Mouse (Mus musculus) embryonic facial prominence, embryonic 13.5 days (tissue): ENCODE results near the gene Pa2g4. TPM values are rescaled to one million over a fixed set of nuclear protein-coding genes. Genes with fewer than 3 reads are reported as not detected.
"Not testable (repeated sequence)": the region's sequence is repeated elsewhere in the genome, so short reads cannot be mapped to it uniquely, and the experiment has no call there.

Source experiments
- ATAC-seq: fragments of 200-750 bp; cut with Nextera tagmentation; 2 replicates; pipeline ENCODE4 v1.8.0; 2017; ENCODE audit warnings: low read depth; ENCODE audit not compliant: insufficient number of reproducible peaks, insufficient read depth, low FRiP score, low TSS enrichment
- H3K27ac ChIP-seq: fragments of 300-500 bp; sonication (generic); 2 replicates; pipeline ENCODE4 v1.5.1; 2015; ENCODE audit warnings: moderate library complexity, mild to moderate bottlenecking, inconsistent platforms
- H3K27me3 ChIP-seq: fragments of 300-500 bp; sonication (generic); 2 replicates; pipeline ENCODE4 v1.6.1; 2015; ENCODE audit warnings: mild to moderate bottlenecking, inconsistent platforms
- H3K36me3 ChIP-seq: fragments of 300-500 bp; sonication (generic); 2 replicates; pipeline ENCODE4 v1.6.1; 2015; ENCODE audit warnings: mild to moderate bottlenecking, inconsistent platforms
- H3K4me1 ChIP-seq: fragments of 300-500 bp; sonication (generic); 2 replicates; pipeline ENCODE4 v1.6.1; 2015; ENCODE audit warnings: inconsistent platforms
- H3K4me2 ChIP-seq: fragments of 300-500 bp; sonication (generic); 2 replicates; pipeline ENCODE4 v1.6.1; 2015; ENCODE audit warnings: moderate library complexity, mild to moderate bottlenecking, inconsistent platforms
- H3K4me3 ChIP-seq: fragments of 300-500 bp; sonication (generic); 2 replicates; pipeline ENCODE4 v1.5.1; 2015; ENCODE audit warnings: mild to moderate bottlenecking, inconsistent platforms
- H3K9ac ChIP-seq: fragments of 300-500 bp; sonication (generic); 2 replicates; pipeline ENCODE4 v1.6.1; 2015; ENCODE audit warnings: mild to moderate bottlenecking, inconsistent platforms
- H3K9me3 ChIP-seq: fragments of 300-500 bp; sonication (generic); 2 replicates; pipeline ENCODE4 v1.6.1; 2016; ENCODE audit warnings: inconsistent platforms
- WGBS: fragments of 180-500 bp; shearing (Covaris S2); methylation state at CpG from one replicate; pipeline ENCODE4 v1.1.7; 2015; ENCODE audit warnings: mixed read lengths; 5-methylcytosine and 5-hydroxymethylcytosine counted together
- polyA plus RNA-seq: library from polyadenylated mRNA; unstranded; fragments of >200 nt; fragmentation: Nextera tagmentation; extraction: Ambion mirVana; gene quantifications from 2 replicates; pipeline ENCODE4 v1.2.1, GENCODE M21; 2015

Gene Pa2g4
- 188 and 206 TPM in 2 replicates for polyA plus RNA-seq

DNA sequence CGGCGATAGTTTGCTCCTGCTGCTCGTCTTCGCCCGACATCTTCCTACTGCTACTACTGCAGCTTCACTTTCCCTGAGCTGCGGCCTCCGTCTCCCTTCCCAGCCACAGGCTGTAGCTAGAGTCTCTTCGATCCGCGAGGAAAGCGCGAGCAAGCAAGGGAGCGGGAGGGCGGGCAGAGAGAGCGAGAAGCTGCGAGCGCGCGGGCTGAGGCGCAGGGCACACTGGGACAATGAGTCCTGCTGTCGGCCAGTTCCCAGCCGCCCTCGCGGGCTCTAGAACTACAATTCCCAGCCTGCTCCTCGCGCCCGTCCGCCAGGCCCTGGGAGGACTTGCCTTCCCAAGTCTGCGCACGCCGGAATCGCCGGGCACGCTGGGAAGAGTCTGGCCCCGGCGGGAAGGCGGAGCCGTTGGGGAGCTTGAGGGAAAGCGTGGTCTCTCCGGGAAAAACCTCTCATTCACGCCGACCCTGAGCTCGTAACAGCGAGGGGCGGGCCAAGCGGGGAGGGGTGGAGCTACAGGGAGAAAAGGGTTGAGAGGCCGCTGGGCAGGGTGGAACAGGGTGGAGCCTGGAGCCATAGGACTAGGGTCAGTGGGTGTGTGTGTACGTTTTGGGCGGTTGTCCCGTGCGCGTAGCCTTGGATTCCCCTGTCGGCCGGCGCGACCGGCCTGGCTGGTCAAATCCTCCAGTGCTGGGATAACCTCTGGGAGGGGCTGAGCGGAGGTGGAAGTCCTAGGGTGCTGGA is at the start of gene Pa2g4:
Gene Pa2g4, minus strand, starts transcription at position 200 of the 744 bp plus-strand sequence.
- H3K27me3 ChIP-seq: no peaks in the 10 kb centered on the region
- H3K27ac ChIP-seq: peak within 1 kb of the TSS; percentile 91
- peaks cover 34% of the 10 kb centered on the region for H3K36me3 ChIP-seq
- peak within 1 kb of the TSS; percentile 91 for H3K9ac ChIP-seq
- H3K4me3 ChIP-seq: peak within 1 kb of the TSS; percentile 95
- peak within 1 kb of the TSS; percentile 92 for H3K4me2 ChIP-seq
- H3K4me1 ChIP-seq: peaks cover 21% of the 10 kb centered on the region
- no peaks in the 10 kb centered on the region for H3K9me3 ChIP-seq
- peak; percentile 97 for ATAC-seq
- under 1% methylated on average over 58 of the region's 58 CpGs for WGBS

DNA sequence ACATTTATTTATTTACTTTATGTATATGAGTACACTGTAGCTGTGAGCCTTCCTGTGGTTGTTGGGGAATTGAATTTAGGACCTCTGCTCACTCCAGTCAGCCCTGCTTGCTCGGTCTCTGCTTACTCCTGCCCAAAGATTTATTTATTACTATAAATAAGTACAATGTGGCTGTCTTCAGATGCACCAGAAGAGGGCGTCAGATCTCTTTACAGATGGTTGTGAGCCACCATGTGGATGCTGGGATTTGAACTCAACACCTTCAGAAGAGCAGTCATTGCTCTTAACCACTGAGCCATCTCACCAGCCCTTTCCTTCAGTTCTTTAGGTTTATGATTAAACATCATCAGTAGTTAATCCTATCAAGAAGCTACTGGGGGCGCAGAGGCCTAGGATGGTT is 49.1 kb upstream of the Pa2g4 start:
- no peaks in the 10 kb centered on the region for H3K36me3 ChIP-seq
- H3K4me2 ChIP-seq: no peak overlapping the region
- ATAC-seq: no peak
- H3K27me3 ChIP-seq: no peaks in the 10 kb centered on the region
- H3K9me3 ChIP-seq: no peaks in the 10 kb centered on the region
- no peak overlapping the region for H3K9ac ChIP-seq
- H3K4me3 ChIP-seq: no peak overlapping the region
- H3K4me1 ChIP-seq: no peaks in the 10 kb centered on the region
- 61% methylated on average over 3 of the region's 3 CpGs for WGBS
- no peak overlapping the region for H3K27ac ChIP-seq

DNA sequence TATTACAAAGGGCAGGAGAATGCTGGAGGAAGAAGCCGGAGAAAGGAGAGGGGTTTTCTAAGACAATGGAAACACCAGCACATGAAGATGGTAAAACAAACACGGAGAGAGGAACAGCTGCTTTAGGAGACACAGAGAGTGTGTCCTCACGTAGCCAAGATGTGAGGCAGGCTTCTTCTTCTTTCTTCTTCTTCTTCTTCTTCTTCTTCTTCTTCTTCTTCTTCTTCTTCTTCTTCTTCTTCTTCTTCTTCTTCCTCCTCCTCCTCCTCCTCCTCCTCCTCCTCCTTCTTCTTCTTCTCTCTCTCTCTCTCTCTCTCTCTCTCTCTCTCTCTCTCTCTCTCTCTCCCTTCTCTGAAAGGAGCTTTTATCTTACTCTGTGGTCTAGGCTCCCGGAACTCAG is 48.0 kb upstream of the Pa2g4 start:
- WGBS: 74% methylated on average over 4 of the region's 4 CpGs
- not testable (repeated sequence) for H3K9ac ChIP-seq, H3K27ac ChIP-seq, H3K4me2 ChIP-seq, H3K4me3 ChIP-seq, H3K9me3 ChIP-seq, ATAC-seq, H3K36me3 ChIP-seq, H3K4me1 ChIP-seq, H3K27me3 ChIP-seq

DNA sequence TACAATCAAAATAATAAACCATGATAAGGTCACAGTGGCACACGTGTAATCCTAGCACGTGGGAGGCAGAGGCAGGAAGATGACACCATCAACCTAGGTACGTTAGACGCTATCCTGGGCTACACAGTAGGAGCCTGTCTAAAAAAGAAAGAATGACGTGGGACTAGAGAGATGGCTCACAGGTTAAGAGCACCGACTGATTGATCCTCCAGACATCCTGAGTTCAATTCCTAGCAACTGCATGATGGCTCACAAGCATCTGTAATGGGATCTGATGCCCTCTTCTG is 47.3 kb upstream of the Pa2g4 start:
- H3K27ac ChIP-seq: no peak overlapping the region
- H3K9ac ChIP-seq: no peak overlapping the region
- H3K4me1 ChIP-seq: no peaks in the 10 kb centered on the region
- H3K4me2 ChIP-seq: 0 out of 2 replicates have a peak overlapping the region, but pooled peaks have one; percentile 33
- 39% methylated on average over 6 of the region's 6 CpGs for WGBS
- no peak for ATAC-seq
- no peak overlapping the region for H3K4me3 ChIP-seq
- H3K9me3 ChIP-seq: no peaks in the 10 kb centered on the region
- H3K27me3 ChIP-seq: no peaks in the 10 kb centered on the region
- H3K36me3 ChIP-seq: no peaks in the 10 kb centered on the region

DNA sequence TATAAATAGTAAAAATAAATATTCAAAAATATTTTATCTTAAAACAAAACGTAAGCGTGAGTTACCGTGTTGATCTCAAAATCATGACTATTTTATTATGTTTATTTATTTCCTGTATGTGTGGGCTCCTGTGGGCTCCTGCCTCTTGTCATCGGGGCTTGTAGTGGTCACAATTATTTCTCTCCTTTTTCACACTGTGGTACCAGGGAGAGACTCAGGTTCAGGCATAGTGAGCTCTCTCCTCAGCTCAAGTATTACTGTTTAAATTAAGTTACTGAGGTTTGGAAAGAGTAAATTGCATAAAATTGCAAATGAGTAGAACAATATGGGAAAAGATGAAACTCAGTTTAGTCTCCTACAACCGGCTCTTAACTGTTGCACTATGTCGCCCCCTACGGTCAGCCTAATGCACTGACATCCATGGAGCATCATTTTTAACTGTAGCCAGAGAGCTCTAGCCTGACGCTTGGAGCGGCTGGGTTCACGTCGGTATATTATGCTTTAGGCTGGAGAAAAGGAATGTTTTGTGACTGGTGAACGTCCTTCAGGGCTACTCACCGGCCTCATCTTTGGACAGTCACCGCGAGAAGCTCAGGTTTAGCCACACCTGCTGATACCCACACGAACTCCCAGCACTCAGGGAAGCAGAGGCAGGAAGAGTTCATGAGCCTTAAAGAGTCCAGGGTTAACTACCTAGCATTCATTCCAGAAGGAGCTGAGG is 46.8 kb upstream of the Pa2g4 start:
- 13% methylated on average over 16 of the region's 16 CpGs for WGBS
- Histone ChIP-seq H3K36me3 (no peaks in the 10 kb centered on the region), H3K4me1 (no peaks in the 10 kb centered on the region), H3K9me3 (no peaks in the 10 kb centered on the region), H3K9ac (no peak overlapping the region), H3K4me3 (no peak overlapping the region), H3K27ac (no peak overlapping the region), H3K27me3 (no peaks in the 10 kb centered on the region), H3K4me2 (peak overlapping the region; percentile 33; the same call in 1 of the 2 replicates)
- 0 out of 2 replicates have a peak, but pooled peaks have one; percentile 59 for ATAC-seq

DNA sequence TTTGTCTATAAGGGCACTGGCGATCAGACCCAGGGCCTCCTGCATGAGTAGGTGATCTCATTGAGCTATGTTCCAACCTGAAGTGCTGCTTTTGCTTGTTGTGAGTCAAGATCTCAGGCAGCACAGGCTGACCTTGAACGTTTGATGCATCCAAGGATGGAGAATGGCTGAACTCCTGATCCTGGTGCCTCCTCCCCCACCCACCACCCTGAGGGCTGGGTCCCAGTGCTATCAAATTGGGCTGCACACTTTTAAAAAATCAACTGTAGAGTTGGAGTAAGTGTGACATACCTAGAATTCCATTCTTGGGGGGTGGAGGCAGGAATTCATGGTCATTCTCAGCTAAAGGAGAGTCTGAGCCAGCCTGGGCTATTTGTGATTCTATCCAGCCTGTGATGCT is 40.7 kb upstream of the Pa2g4 start:
- H3K27ac ChIP-seq: no peak overlapping the region
- H3K36me3 ChIP-seq: no peaks in the 10 kb centered on the region
- H3K27me3 ChIP-seq: no peaks in the 10 kb centered on the region
- 41% methylated on average over 2 of the region's 2 CpGs for WGBS
- H3K4me3 ChIP-seq: no peak overlapping the region
- no peak for ATAC-seq
- H3K9ac ChIP-seq: no peak overlapping the region
- no peaks in the 10 kb centered on the region for H3K4me1 ChIP-seq
- H3K4me2 ChIP-seq: no peak overlapping the region
- H3K9me3 ChIP-seq: no peaks in the 10 kb centered on the region

- H3K4me1 ChIP-seq: no peaks in the 10 kb centered on the region
- 84% methylated on average over 4 of the region's 4 CpGs for WGBS
- no peaks in the 10 kb centered on the region for H3K36me3 ChIP-seq
- H3K9me3 ChIP-seq: no peaks in the 10 kb centered on the region
- no peak overlapping the region for H3K4me2 ChIP-seq
- no peak for ATAC-seq
- no peaks in the 10 kb centered on the region for H3K27me3 ChIP-seq
- no peak overlapping the region for H3K27ac ChIP-seq
- no peak overlapping the region for H3K4me3 ChIP-seq
- H3K9ac ChIP-seq: no peak overlapping the region
Measured at GRCm38 (mm10) chr10:128602470-128603128, 36.8 kb upstream of the Pa2g4 start.

GRCm38 (mm10) chr10:128601499-128601898 is 35.7 kb upstream of the Pa2g4 start:
- ATAC-seq: no peak
- WGBS: 81% methylated on average over 1 of the region's 1 CpGs
- Histone ChIP-seq H3K4me2 (no peak overlapping the region), H3K4me3 (no peak overlapping the region), H3K36me3 (no peaks in the 10 kb centered on the region), H3K27me3 (no peaks in the 10 kb centered on the region), H3K9me3 (no peaks in the 10 kb centered on the region), H3K9ac (no peak overlapping the region), H3K4me1 (no peaks in the 10 kb centered on the region), H3K27ac (no peak overlapping the region)

- 58% methylated on average over 2 of the region's 2 CpGs for WGBS
- no peak overlapping the region for H3K4me2 ChIP-seq
- H3K9me3 ChIP-seq: no peaks in the 10 kb centered on the region
- H3K27ac ChIP-seq: no peak overlapping the region
- no peaks in the 10 kb centered on the region for H3K27me3 ChIP-seq
- ATAC-seq: no peak
- H3K4me1 ChIP-seq: no peaks in the 10 kb centered on the region
- no peak overlapping the region for H3K4me3 ChIP-seq
- no peaks in the 10 kb centered on the region for H3K36me3 ChIP-seq
- H3K9ac ChIP-seq: no peak overlapping the region
Measured at GRCm38 (mm10) chr10:128598476-128598875, 32.7 kb upstream of the Pa2g4 start.

- peaks cover 7% of the 10 kb centered on the region; the same call in 1 of the 2 replicates for H3K4me1 ChIP-seq
Measured at GRCm38 (mm10) chr10:128592797-128593196, 27.0 kb upstream of the Pa2g4 start.

GRCm38 (mm10) chr10:128591436-128591835 is 25.6 kb upstream of the Pa2g4 start:
- H3K36me3 ChIP-seq: no peaks in the 10 kb centered on the region
- H3K27me3 ChIP-seq: peaks cover 41% of the 10 kb centered on the region
- H3K4me1 ChIP-seq: peaks cover 15% of the 10 kb centered on the region
- no peaks in the 10 kb centered on the region for H3K9me3 ChIP-seq
- H3K4me3 ChIP-seq: no peak overlapping the region
- no peak overlapping the region for H3K9ac ChIP-seq
- H3K27ac ChIP-seq: no peak overlapping the region
- WGBS: 87% methylated on average over 6 of the region's 6 CpGs
- ATAC-seq: no peak
- H3K4me2 ChIP-seq: no peak overlapping the region

More at GRCm38 (mm10) chr10:128592797-128593196, 27.0 kb upstream of the Pa2g4 start:
- no peak for ATAC-seq
- no peak overlapping the region for H3K9ac ChIP-seq
- WGBS: 86% methylated on average over 5 of the region's 5 CpGs
- no peak overlapping the region for H3K4me2 ChIP-seq
- H3K36me3 ChIP-seq: no peaks in the 10 kb centered on the region
- H3K9me3 ChIP-seq: no peaks in the 10 kb centered on the region
- H3K27me3 ChIP-seq: peaks cover 28% of the 10 kb centered on the region
- no peak overlapping the region for H3K27ac ChIP-seq
- no peak overlapping the region for H3K4me3 ChIP-seq
